Mouse (Mus musculus) bone marrow macrophage, adult 2 months (primary cell): Measurements from ENCODE around the gene Rbpms2.

ENCODE experiments used
- CTCF ChIP-seq: IDR thresholded peaks from 2 replicates; pipeline ENCODE4 v1.5.1; 2012; ENCODE audit warnings: low read depth, mild to moderate bottlenecking, low read length, moderate library complexity
- POLR2A ChIP-seq: IDR thresholded peaks from 2 replicates; pipeline ENCODE4 v1.6.1; 2012; ENCODE audit warnings: mild to moderate bottlenecking, low read depth, low read length, borderline replicate concordance

- no peak for TF ChIP-seq POLR2A
- no peak for TF ChIP-seq CTCF
Observed at GRCm38 (mm10) chr9:65589091-65589490, 40.4 kb upstream of the Rbpms2 start.
